Mouse (Mus musculus): ENCODE results near the gene Gnb2. TPM values are rescaled to one million over a fixed set of nuclear protein-coding genes. Genes with fewer than 3 reads are reported as not detected.

The Gnb2 gene
- polyA plus RNA-seq, 1 experiment from 2014 or later, result 221 TPM

- WGBS (ENCODE audit: insufficient replicate concordance), result 73% methylated on average over 7 of the region's 7 CpGs
- peaks cover 55% of the 10 kb centered on the region for H3K27me3 ChIP-seq (replicated peaks)
- ATAC-seq, result no peak
Observed at GRCm38 (mm10) chr5:137487616-137488015, 45.7 kb downstream of the Gnb2 start.

GRCm38 (mm10) chr5:137485851-137486155 lies 47.5 kb downstream of the Gnb2 start:
- no peak overlapping the region for H3K27ac ChIP-seq
- no peak for ATAC-seq
- peak overlapping the region; percentile 41 for H3K9ac ChIP-seq
- H3K9me3 ChIP-seq (replicated peaks), result no peaks in the 10 kb centered on the region
- H3K4me3 ChIP-seq, result peak overlapping the region; percentile 45
- no peaks in the 10 kb centered on the region for H3K36me3 ChIP-seq
- H3K4me1 ChIP-seq, result no peaks in the 10 kb centered on the region
- peak overlapping the region; percentile 43 for H3K4me2 ChIP-seq
- peaks cover 58% of the 10 kb centered on the region for H3K27me3 ChIP-seq (replicated peaks)
- WGBS (ENCODE audit: insufficient replicate concordance), result 6% methylated on average over 17 of the region's 17 CpGs

More at GRCm38 (mm10) chr5:137487616-137488015, 45.7 kb downstream of the Gnb2 start:
- Histone ChIP-seq H3K36me3 (no peaks in the 10 kb centered on the region), H3K9me3 (replicated peaks) (no peaks in the 10 kb centered on the region), H3K27ac (no peak overlapping the region), H3K4me3 (no peak overlapping the region), H3K4me2 (no peak overlapping the region), H3K9ac (no peak overlapping the region), H3K4me1 (no peaks in the 10 kb centered on the region)

- ATAC-seq, result no peak
- Histone ChIP-seq H3K4me1 (no peaks in the 10 kb centered on the region), H3K36me3 (no peaks in the 10 kb centered on the region), H3K9ac (peak overlapping the region; percentile 41), H3K27ac (no peak overlapping the region), H3K27me3 (replicated peaks) (peaks cover 56% of the 10 kb centered on the region), H3K4me3 (peak overlapping the region; percentile 45), H3K4me2 (peak overlapping the region; percentile 43), H3K9me3 (replicated peaks) (no peaks in the 10 kb centered on the region)
- WGBS (ENCODE audit: insufficient replicate concordance), result 12% methylated on average over 29 of the region's 30 CpGs
Observed at GRCm38 (mm10) chr5:137485071-137485850, 48.0 kb downstream of the Gnb2 start.

GRCm38 (mm10) chr5:137481897-137482296 lies 51.4 kb downstream of the Gnb2 start:
- Histone ChIP-seq H3K4me2 (no peak overlapping the region), H3K36me3 (no peaks in the 10 kb centered on the region), H3K4me1 (no peaks in the 10 kb centered on the region), H3K27ac (peak overlapping the region; percentile 50; the same call in 1 of the 2 replicates), H3K27me3 (replicated peaks) (peaks cover 45% of the 10 kb centered on the region), H3K9me3 (replicated peaks) (no peaks in the 10 kb centered on the region), H3K9ac (no peak overlapping the region), H3K4me3 (no peak overlapping the region)
- ATAC-seq, result peak; percentile 60
- 59% methylated on average over 8 of the region's 8 CpGs for WGBS (ENCODE audit: insufficient replicate concordance)

GRCm38 (mm10) chr5:137481138-137481537 lies 52.2 kb downstream of the Gnb2 start:
- Histone ChIP-seq H3K36me3 (no peaks in the 10 kb centered on the region), H3K4me2 (no peak overlapping the region), H3K9ac (no peak overlapping the region), H3K4me1 (no peaks in the 10 kb centered on the region), H3K27ac (peak overlapping the region; percentile 50; the same call in 1 of the 2 replicates), H3K27me3 (replicated peaks) (peaks cover 37% of the 10 kb centered on the region), H3K4me3 (no peak overlapping the region), H3K9me3 (replicated peaks) (no peaks in the 10 kb centered on the region)
- ATAC-seq, result no peak

Small RNA genes within 50 kb of the gene (microRNA-seq; reads per million reads assigned to microRNA genes)
- 1.1 reads per million for gene Mir6418

Other genes with a start within 250 kb of the Gnb2 start
- 23.4 and 26.2 TPM in 2 replicates for gene Ache, start 246.0 kb downstream of the Gnb2 start, polyA plus RNA-seq (2016; fragmentation: Nextera tagmentation; extraction: Ambion mirVana)
- 11.9 and 12.5 TPM in 2 replicates for gene Ufsp1, start 238.9 kb downstream of the Gnb2 start, polyA plus RNA-seq (2016; fragmentation: Nextera tagmentation; extraction: Ambion mirVana)
- gene Srrt, start 225.8 kb downstream of the Gnb2 start, polyA plus RNA-seq (2016; fragmentation: Nextera tagmentation; extraction: Ambion mirVana), result 125 and 128 TPM in 2 replicates
- 16.8 and 18.7 TPM in 2 replicates for gene Trip6, start 219.1 kb downstream of the Gnb2 start, polyA plus RNA-seq (2016; fragmentation: Nextera tagmentation; extraction: Ambion mirVana)
- gene Slc12a9, start 199.9 kb downstream of the Gnb2 start, polyA plus RNA-seq (2016; fragmentation: Nextera tagmentation; extraction: Ambion mirVana), result 5.0 and 5.8 TPM in 2 replicates
- 14.2 and 15.7 TPM in 2 replicates for gene Ephb4, start 183.4 kb downstream of the Gnb2 start, polyA plus RNA-seq (2016; fragmentation: Nextera tagmentation; extraction: Ambion mirVana)
- gene Zan, start 56.4 kb downstream of the Gnb2 start, polyA plus RNA-seq (2016; fragmentation: Nextera tagmentation; extraction: Ambion mirVana), result 0.29 and 0.31 TPM in 2 replicates
- 48.4 and 55.3 TPM in 2 replicates for gene Pop7, start 31.0 kb downstream of the Gnb2 start, polyA plus RNA-seq (2016; fragmentation: Nextera tagmentation; extraction: Ambion mirVana)
- gene Gigyf1, start 15.0 kb downstream of the Gnb2 start, polyA plus RNA-seq (2016; fragmentation: Nextera tagmentation; extraction: Ambion mirVana), result 5.6 and 6.0 TPM in 2 replicates
- 1.7 and 2.3 TPM in 2 replicates for gene Epo, start 268 bp downstream of the Gnb2 start, polyA plus RNA-seq (2016; fragmentation: Nextera tagmentation; extraction: Ambion mirVana)
- not detected in 2 replicates for gene Actl6b, start 20.0 kb upstream of the Gnb2 start, polyA plus RNA-seq (2016; fragmentation: Nextera tagmentation; extraction: Ambion mirVana)
- gene Tfr2, start 36.3 kb upstream of the Gnb2 start, polyA plus RNA-seq (2016; fragmentation: Nextera tagmentation; extraction: Ambion mirVana), result 51.0 and 53.9 TPM in 2 replicates
- 45.5 and 48.4 TPM in 2 replicates for gene Mospd3, start 67.5 kb upstream of the Gnb2 start, polyA plus RNA-seq (2016; fragmentation: Nextera tagmentation; extraction: Ambion mirVana)
- gene Pcolce, start 80.3 kb upstream of the Gnb2 start, polyA plus RNA-seq (2016; fragmentation: Nextera tagmentation; extraction: Ambion mirVana), result 21.1 and 22.1 TPM in 2 replicates
- 0.10 TPM in 1 of 2 replicates, not detected in the other for gene Fbxo24, start 95.5 kb upstream of the Gnb2 start, polyA plus RNA-seq (2016; fragmentation: Nextera tagmentation; extraction: Ambion mirVana)
- 33.4 and 36.0 TPM in 2 replicates for gene Lrch4, start 95.6 kb upstream of the Gnb2 start, polyA plus RNA-seq (2016; fragmentation: Nextera tagmentation; extraction: Ambion mirVana)
- 7.8 and 9.0 TPM in 2 replicates for gene Gm20605, start 95.7 kb upstream of the Gnb2 start, polyA plus RNA-seq (2016; fragmentation: Nextera tagmentation; extraction: Ambion mirVana)
- gene Sap25, start 107.8 kb upstream of the Gnb2 start, polyA plus RNA-seq (2016; fragmentation: Nextera tagmentation; extraction: Ambion mirVana), result 6.0 and 6.5 TPM in 2 replicates
- 0.05 and 0.07 TPM in 2 replicates for gene Irs3, start 112.2 kb upstream of the Gnb2 start, polyA plus RNA-seq (2016; fragmentation: Nextera tagmentation; extraction: Ambion mirVana)
- 44.3 and 47.2 TPM in 2 replicates for gene Agfg2, start 151.2 kb upstream of the Gnb2 start, polyA plus RNA-seq (2016; fragmentation: Nextera tagmentation; extraction: Ambion mirVana)
- gene Nyap1, start 208.1 kb upstream of the Gnb2 start, polyA plus RNA-seq (2016; fragmentation: Nextera tagmentation; extraction: Ambion mirVana), result 0.33 and 0.38 TPM in 2 replicates
- gene Tsc22d4, start 212.2 kb upstream of the Gnb2 start, polyA plus RNA-seq (2016; fragmentation: Nextera tagmentation; extraction: Ambion mirVana), result 96.0 and 99.2 TPM in 2 replicates
- gene Ppp1r35, start 245.3 kb upstream of the Gnb2 start, polyA plus RNA-seq (2016; fragmentation: Nextera tagmentation; extraction: Ambion mirVana), result 38.6 and 39.2 TPM in 2 replicates

All from liver, embryonic 12.5 days (tissue).